In genomic region chr17:80172761-80173160, GRCm38 (mm10) we compare ENCODE assay signal across 18 mouse cellular contexts. TPM values are rescaled to one million over a fixed set of nuclear protein-coding genes. Genes with fewer than 3 reads are reported as not detected.
A peak's percentile ranks its signal among the peaks of the same experiment; 100 is the strongest.
DNase-seq lines count a peak whose midpoint lies in the region; ATAC-seq lines count a peak whose summit lies in the region.
"Had no signal": no experiment of that assay in that cellular context is flagged by ENCODE, and none has a peak within 500 bp of the region (broad histone marks: within the 10 kb centered on the region; RNA-seq: fewer than 3 reads in every experiment).

No protein-coding gene starts in this region.

- ATAC-seq in megakaryocyte progenitor cell, adult 5-6 weeks (replicated peaks; ENCODE audit: poor library complexity): peak; percentile 87
- ATAC-seq: CD4-positive, CD25-positive, alpha-beta regulatory T cell, adult 4 months; forebrain, embryonic 15.5 days; midbrain, embryonic 16.5 days had no signal

- DNase-seq in 3T3-L1 (ENCODE audit: low read depth, low spot score) (peak; percentile 76), 416B (ENCODE audit: low read depth) (peak; percentile 66), MN1 (ENCODE audit: low spot score) (no peak)
- peak; percentile 34 for DNase-seq in c-Kit-positive CD71-negative TER-119-negative erythroid progenitor cells, embryonic 14.5 days (ENCODE audit: low read depth)
- DNase-seq in spleen, postnatal 14 days (ENCODE audit: low spot score in 2 of 2): no peak
- DNase-seq in heart, adult 11 months: no peak
- DNase-seq: adrenal gland, postnatal 25 days; cerebellum, adult 8-10 months; gastrocnemius, postnatal 10 days; heart, adult 2 months; heart, postnatal 14 days; kidney, adult 11 months; left cerebral cortex, postnatal 4 days; lung, postnatal 10 days had no signal

RNA-seq across cellular contexts. Expression of gene Srsf7, which starts 34.3 kb away (rescaled TPM):
- total RNA-seq in megakaryocyte progenitor cell, adult 5-6 weeks (2015): 538 and 545 TPM in 2 replicates
- 490 and 575 TPM in 2 replicates for total RNA-seq in megakaryocyte progenitor cell, adult 5-6 weeks (2017)

RNA-seq across cellular contexts. Expression of gene Ttc39d, which starts 34.5 kb away (rescaled TPM):
- total RNA-seq in megakaryocyte progenitor cell, adult 5-6 weeks (2015): not detected in 2 replicates
- total RNA-seq in megakaryocyte progenitor cell, adult 5-6 weeks (2017): not detected in 2 replicates
- total RNA-seq: gastrocnemius, postnatal 10 days had no signal

RNA-seq across cellular contexts. Expression of gene Galm, which starts 45.5 kb away (rescaled TPM):
- total RNA-seq in megakaryocyte progenitor cell, adult 5-6 weeks (2015): 5.9 and 7.6 TPM in 2 replicates
- 4.5 and 6.7 TPM in 2 replicates for total RNA-seq in megakaryocyte progenitor cell, adult 5-6 weeks (2017)

RNA-seq across cellular contexts. Expression of gene Gemin6, which starts 51.5 kb away (rescaled TPM):
- total RNA-seq in megakaryocyte progenitor cell, adult 5-6 weeks (2015): 44.5 and 47.4 TPM in 2 replicates
- total RNA-seq in megakaryocyte progenitor cell, adult 5-6 weeks (2017): 44.8 and 51.5 TPM in 2 replicates

Comparison
In these comparisons a context has a peak if more than half of its experiments do, and no peak if none do; other contexts are left out.
1. DNase-seq: peak in 3T3-L1 (single experiment), 416B (single experiment) and c-Kit-positive CD71-negative TER-119-negative erythroid progenitor cells, embryonic 14.5 days (single experiment); none in spleen, postnatal 14 days (0 of 2), MN1 (single experiment) and heart, adult 11 months (single experiment).